Mouse (Mus musculus) c-Kit-positive CD71-positive TER-119-positive erythroid progenitor cells, embryonic 14.5 days (primary cell): Measurements from ENCODE around the gene Rpl3.

Experiments used
- DNase-seq: peaks from one replicate; pipeline ENCODE4 v3.0.0-alpha.2; 2013; ENCODE audit warnings: low spot score

The Rpl3 gene

GRCm38 (mm10) chr15:80035341-80035885 lies 56.3 kb downstream of the Rpl3 start:
- DNase-seq, result no peak

GRCm38 (mm10) chr15:80034913-80035312 lies 56.8 kb downstream of the Rpl3 start:
- no peak for DNase-seq

GRCm38 (mm10) chr15:80034366-80034765 lies 57.3 kb downstream of the Rpl3 start:
- DNase-seq, result no peak

- DNase-seq, result no peak
These were observed 60.5 kb downstream of the Rpl3 start for GRCm38 (mm10) chr15:80031133-80031532.

- no peak for DNase-seq
These were observed 61.3 kb downstream of the Rpl3 start for GRCm38 (mm10) chr15:80030399-80030798.

DNA sequence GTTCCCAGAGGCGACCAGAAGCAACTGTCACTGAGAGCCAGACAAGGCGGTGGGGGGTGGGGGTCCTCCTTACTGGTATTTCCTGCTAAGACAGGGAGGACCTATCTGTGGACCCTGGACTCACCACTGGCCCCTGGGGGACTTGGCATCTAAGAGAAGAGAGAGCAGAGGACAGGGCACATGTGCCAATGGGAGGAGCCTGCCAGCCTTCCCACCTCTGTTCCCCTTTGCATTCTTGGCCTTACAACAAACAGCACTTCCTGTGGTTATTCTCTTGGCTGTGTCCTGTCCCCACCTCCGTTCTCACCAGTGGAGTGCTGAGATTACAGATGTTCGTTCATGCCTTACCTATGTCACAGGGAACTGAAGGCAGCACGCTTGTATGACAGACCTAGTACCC lies 62.8 kb downstream of the Rpl3 start:
- no peak for DNase-seq
